Mouse (Mus musculus): Measurements from ENCODE around the gene Rpap1.

Gene Rpap1

GRCm38 (mm10) chr2:119787206-119787883, at the start of gene Rpap1:
Rpap1 (minus strand) TSS chr2:119787537.
- peak; percentile 82 for DNase-seq

- DNase-seq, result no peak
Observed at GRCm38 (mm10) chr2:119834231-119834630, 46.9 kb upstream of the Rpap1 start.

- DNase-seq, result peak; percentile 44
Observed at GRCm38 (mm10) chr2:119830579-119830978, 43.2 kb upstream of the Rpap1 start.

DNA sequence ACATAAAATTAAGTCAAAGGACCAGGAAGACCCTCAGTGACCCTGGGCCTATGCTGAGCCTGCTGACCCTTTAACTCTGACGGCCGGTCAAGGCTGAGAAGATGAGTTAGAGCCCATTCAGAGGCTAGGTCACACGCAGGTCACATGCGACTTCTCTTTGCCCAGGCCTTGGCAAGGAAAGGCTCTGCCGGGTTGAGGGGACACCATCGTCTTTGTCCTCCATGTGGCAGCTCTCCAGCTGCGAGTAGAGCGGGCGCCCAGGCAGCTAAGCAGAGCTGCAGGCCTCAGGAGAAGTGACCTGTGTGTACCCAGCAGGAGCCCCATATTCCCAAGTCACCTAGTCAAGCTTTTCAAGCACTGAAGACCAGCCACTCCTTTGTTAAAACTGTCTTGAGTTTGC, 33.8 kb upstream of the Rpap1 start:
- no peak for DNase-seq

- peak; percentile 47 for DNase-seq
Observed at GRCm38 (mm10) chr2:119818668-119819272, 31.4 kb upstream of the Rpap1 start.

DNA sequence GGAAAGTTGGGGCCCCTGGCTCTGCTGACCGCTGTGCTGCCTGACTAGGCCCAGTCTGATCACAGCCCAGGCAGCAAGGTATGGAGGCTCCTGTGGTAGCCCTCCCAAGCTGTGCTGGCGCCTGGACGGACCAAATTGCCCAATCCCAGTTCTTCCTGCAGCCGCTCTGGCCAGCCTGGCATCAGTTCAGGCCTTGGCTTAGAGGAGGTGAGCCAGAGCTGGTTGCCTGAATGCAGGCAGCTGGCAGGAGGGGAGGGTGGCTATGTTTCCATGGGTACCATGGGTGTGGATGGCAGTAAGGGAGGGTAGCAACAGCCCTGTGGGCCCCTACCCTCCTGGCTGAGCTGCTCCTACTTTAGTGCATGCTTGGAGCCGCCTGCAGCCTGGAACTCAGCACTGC, 29.7 kb upstream of the Rpap1 start:
- peak; percentile 53 for DNase-seq

DNA sequence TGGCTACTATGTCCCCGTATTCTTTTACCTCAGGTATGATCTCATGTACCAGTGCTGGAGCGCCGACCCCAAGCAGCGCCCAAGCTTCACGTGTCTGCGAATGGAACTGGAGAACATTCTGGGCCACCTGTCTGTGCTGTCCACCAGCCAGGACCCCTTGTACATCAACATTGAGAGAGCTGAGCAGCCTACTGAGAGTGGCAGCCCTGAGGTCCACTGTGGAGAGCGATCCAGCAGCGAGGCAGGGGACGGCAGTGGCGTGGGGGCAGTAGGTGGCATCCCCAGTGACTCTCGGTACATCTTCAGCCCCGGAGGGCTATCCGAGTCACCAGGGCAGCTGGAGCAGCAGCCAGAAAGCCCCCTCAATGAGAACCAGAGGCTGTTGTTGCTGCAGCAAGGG, 29.3 kb upstream of the Rpap1 start:
- no peak for DNase-seq

GRCm38 (mm10) chr2:119814376-119814933, 27.1 kb upstream of the Rpap1 start:
- no peak for DNase-seq

- DNase-seq, result no peak
Observed at GRCm38 (mm10) chr2:119811490-119812146, 24.3 kb upstream of the Rpap1 start.

DNA sequence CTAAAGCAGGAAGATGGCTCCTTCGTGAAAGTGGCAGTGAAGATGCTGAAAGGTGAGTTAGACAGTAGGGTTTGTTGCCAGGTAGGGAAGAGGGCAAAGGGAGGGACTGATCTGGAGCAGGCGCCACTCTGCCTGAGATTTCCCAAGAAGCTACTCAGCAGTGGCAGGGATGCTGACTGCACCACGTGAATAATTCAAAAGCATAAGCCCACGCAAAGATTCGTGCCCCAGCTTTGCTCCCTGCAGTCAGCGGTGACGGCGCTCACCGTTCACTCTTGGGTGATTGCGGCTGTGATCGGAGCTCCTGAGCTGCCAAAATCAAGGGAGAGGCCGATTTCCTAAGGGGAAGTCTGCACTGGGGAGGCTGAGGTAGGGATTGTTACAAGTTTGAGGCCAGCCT, 23.6 kb upstream of the Rpap1 start:
- DNase-seq, result no peak

DNA sequence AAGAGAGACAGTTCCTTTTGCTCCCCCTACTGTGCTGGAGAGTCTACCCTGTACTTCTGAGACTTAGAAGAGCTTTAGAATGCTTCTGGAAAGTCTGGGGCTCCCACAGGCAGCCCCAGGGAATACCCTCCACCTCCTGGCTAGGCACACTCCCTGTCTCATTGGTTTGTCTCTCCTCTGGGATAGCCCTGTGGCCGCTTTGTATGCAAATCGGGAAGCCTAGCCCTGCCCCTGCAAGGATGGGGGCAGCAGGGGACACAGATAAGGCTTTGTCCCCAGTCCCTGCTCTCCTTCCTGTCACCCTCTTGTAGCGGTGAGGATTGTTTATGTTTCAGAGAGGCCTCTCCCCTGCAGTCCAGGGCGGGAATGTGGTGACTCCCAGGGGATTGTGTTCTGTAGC, 21.5 kb upstream of the Rpap1 start:
- no peak for DNase-seq

GRCm38 (mm10) chr2:119808438-119808837, 21.1 kb upstream of the Rpap1 start:
- no peak for DNase-seq

DNA sequence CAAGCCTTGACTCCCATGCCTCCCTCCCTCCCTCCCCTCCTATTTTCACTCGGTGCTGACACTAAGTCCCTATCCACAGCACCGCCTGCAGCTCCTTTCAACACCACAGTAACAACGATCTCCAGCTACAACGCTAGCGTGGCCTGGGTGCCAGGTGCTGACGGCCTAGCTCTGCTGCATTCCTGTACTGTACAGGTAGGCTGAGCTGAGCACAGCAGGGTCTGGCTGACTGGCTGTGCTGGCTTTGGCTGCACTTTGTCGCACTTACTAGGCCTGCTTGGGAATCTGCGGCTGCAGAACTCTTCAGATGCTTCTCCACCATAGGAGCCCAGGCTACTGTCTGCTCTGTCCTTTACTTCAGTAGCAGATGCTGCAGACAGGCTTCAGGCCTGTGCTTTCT, 18.2 kb upstream of the Rpap1 start:
- no peak for DNase-seq

DNA sequence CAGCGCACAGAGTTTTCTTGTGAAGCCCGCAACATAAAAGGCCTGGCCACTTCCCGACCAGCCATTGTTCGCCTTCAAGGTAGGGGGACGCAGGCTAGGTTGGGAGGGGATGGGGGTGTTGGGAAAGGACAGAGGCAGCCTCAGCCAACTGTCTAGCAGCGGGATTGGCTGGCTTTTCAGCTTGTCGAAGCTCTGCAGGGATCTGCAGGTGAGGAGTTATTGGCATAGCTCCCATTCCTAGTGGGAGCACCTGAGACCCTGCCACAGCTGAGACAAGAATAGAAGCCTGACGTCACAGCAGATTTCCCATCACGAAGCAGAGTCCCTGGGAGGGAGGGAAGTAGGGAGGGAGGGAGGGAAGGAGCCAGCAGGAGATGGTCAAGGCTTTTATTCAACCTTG, 17.4 kb upstream of the Rpap1 start:
- DNase-seq, result no peak

- no peak for DNase-seq
Observed at GRCm38 (mm10) chr2:119804275-119804628, 16.9 kb upstream of the Rpap1 start.

DNA sequence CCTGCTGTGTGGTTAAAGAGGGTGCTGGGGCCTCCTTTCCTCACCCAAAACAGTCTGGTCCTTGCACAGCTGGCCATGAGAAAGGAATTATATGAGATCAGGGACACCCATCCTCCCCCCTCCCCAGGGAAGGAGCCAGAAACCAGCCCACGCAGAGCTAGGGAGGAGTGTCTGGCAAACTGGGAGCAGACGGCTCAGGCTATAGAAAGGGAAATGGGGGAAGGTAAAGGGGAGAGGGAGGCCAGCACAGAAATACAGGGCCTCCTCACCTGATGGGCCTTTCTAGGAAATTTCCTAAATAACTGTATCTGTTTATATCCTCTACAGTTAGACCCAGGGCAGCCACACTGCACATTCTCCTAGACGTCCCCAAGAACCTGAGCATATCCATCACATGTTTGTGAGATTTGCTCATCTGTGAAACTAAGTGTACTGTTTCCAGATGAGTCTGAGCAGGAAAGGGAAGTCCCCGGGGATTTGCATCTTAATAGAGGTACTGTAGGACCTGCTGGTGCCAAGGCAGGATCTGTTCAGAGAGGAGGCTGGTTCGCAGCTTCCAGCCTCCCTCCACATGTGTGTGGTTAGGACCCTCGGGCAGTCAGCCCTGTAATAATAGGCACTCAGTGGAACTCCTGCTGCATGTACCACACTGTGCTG, 16.4 kb upstream of the Rpap1 start:
- DNase-seq, result no peak

GRCm38 (mm10) chr2:119802767-119803617, 15.7 kb upstream of the Rpap1 start:
- no peak for DNase-seq

DNA sequence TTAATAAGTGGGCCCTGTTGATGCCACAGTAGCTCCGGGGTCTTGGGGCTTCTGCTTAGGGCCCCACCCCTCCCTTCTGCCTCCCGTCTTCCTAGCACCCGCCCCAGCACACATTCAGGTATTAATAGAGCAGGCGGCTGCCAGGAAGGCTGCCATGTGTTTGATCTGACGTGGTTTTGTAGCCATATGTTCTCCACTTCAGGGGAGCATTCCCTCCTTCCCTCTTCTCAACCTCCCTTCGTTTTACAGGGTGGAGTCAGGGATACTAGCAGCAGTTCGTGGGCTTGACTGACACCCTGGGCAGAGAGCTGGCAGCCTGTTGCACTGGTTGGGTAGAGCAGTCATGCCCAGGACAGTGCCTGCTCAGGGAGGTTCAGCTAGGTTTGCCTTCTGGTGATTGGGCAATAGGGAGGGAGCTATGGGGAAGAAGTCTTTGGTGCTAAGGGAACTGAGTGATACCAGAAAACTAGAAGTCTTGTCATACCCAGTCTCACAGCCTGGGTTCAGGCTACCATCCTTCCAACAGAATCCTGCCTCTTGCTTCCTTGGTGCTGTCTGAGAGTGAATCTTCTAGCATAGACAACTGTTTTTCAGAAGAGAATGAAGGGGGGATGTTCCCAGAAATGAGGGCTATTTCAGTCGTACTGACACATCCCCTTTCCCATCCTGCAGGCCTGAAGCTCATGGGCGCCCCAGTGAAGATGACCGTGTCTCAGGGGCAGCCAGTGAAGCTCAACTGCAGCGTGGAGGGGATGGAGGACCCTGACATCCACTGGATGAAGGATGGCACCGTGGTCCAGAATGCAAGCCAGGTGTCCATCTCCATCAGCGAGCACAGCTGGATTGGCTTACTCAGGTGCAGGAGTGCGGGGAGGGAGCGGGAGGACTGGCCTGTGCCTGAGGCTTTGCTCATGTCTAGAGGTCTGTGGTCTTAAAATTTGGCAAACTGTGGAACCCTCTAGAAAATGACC, 13.8 kb upstream of the Rpap1 start:
- no peak for DNase-seq

- peak; percentile 25 for DNase-seq
Observed at GRCm38 (mm10) chr2:119799961-119800550, 12.7 kb upstream of the Rpap1 start.

GRCm38 (mm10) chr2:119799181-119799960, 12.0 kb upstream of the Rpap1 start:
- DNase-seq, result peak; percentile 43

All from lung, postnatal 36 days (tissue).